Mouse (Mus musculus) urinary bladder, postnatal 4 days (tissue): ENCODE measurements around the gene Acot6.
"Not testable (repeated sequence)": the region's sequence is repeated elsewhere in the genome, so short reads cannot be mapped to it uniquely, and the experiment has no call there.

Source experiments
- DNase-seq, 2 experiments: peaks; one replicate each; pipeline ENCODE4 v3.0.0; 2021 to 2022; ENCODE audit warnings: low spot score in 2 of 2

Acot6 gene

DNA sequence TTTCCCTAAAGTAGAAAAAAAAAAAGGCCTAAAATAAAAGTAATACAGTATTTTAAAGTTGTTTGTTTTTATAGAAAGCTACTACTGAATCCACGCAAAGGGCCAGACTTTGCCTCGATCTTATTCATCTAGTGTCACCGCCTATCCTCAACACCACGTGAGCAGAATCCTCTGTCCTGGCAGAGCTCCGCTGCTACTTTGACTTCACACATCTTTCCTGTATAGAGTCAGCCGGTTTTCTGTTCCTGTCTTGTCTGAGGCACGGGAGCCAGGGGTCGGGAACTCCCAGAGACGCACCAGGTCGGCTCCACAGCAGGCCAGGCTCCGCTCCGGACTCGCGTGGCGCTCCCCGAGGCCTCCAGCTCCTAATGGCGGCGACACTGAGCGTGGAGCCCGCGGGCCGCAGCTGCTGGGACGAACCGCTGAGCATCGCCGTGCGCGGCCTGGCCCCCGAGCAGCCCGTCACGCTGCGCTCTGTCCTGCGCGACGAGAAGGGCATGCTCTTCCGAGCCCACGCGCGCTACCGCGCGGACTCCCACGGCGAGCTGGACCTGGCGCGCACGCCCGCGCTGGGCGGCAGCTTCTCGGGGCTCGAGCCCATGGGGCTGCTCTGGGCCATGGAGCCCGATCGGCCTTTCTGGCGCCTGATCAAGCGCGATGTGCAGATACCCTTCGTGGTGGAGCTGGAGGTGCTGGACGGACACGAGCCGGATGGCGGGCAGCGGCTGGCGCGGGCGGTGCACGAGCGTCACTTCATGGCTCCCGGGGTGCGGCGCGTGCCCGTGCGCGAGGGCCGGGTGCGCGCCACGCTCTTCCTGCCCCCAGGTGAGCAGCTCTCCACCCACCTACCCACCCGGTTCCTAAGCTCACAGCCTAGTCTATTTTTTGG is at the start of gene Acot6:
Acot6 (plus strand) TSS at position 51 of the 889 bp plus-strand sequence.
- DNase-seq: peak in 1 of 2 experiments; percentile 43

- DNase-seq: not testable (repeated sequence)
Observed at GRCm38 (mm10) chr12:84050744-84051143, 49.7 kb upstream of the Acot6 start.

DNA sequence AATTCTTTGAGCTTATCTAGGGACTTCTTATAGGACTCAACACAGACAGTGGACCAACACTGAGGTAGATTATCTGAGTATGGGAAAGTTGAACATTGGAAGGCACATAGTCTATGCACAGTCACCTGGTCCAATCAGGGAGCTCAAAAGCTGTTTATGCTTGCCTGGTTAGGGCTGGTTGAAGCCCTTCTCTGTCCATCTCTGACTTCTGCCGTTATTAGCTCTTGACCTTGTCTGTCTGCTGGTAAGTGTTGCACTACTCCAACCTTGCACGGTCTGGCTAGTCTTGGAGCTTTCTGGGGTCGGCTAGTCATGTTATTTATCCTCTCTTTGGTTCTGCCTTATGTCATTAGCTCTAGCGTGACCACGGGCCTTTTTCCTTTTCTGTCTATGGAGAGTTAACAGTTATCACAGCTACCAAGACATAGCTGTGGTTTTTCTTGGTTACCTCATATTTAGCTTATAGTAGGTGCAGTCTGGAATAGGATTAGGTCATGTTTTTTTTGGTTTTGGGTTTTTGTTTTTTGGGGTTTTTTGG is 48.4 kb upstream of the Acot6 start, which contains the start of gene Acot3:
Acot3 (plus strand) TSS at position 208 of the 538 bp plus-strand sequence.
- no peak for DNase-seq

- no peak for DNase-seq
Observed at GRCm38 (mm10) chr12:84052609-84053008, 47.8 kb upstream of the Acot6 start.

DNA sequence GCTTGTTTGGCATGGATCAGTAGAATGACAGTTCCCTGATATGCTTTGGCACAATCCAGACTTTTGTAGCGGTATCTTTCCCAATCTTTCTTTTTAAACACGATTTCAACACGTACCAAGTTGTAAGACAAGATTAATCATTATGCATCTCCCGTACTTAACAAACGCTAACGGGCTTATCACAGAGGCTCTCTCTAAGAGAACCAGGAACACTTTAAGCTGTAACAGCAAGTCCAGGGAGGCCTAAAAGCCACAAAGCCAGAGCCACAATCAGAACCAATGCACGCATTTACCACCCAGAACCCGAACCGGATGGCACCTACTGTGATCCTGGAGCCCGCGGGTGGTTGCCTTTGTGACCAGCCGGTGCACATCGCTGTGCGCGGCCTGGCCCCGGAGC is 47.3 kb upstream of the Acot6 start:
- no peak for DNase-seq

- DNase-seq: no peak
Observed at GRCm38 (mm10) chr12:84053679-84054391, 46.6 kb upstream of the Acot6 start.

DNA sequence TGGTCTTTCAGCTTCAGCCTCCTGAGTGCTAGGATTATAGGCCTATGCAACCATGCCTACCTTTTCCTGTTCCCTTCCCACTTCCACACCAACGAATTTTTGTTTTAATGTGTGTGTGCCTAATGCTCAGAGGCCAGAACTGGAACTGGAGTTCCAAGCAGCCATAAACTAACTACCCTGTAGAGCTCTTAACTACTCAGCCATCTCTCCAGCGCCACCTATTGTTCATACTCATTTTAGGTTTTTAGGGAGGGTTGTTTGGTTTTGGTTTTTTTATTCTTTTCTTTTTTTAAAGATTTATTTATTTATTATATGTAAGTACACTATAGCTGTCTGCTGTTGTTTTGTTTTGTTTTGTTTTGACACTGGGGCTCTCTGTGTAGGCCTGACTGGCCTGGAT is 39.5 kb upstream of the Acot6 start:
- DNase-seq: no peak

DNA sequence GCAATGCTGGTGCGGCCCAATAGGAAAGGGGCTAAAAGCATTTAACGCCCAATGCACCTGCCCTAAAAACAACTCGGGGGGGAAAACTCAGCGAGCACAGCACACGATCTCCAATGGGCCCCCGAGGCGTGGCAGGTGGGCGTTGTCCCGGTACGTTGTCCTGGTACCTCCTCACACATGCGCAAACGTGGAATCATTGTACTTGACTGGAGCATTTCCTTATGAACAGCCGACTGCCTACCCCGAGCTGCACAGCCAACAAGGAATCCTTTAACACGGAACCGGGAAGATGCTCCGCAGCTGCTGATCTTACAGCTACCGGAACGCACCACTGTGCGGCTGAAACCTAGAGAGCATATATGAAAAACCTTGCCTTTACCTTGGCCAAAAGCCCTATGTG is 38.1 kb upstream of the Acot6 start:
- DNase-seq: no peak

- DNase-seq: no peak
Observed at GRCm38 (mm10) chr12:84063228-84063627, 37.2 kb upstream of the Acot6 start.

- DNase-seq: no peak
Observed at GRCm38 (mm10) chr12:84063833-84064232, 36.6 kb upstream of the Acot6 start.

DNA sequence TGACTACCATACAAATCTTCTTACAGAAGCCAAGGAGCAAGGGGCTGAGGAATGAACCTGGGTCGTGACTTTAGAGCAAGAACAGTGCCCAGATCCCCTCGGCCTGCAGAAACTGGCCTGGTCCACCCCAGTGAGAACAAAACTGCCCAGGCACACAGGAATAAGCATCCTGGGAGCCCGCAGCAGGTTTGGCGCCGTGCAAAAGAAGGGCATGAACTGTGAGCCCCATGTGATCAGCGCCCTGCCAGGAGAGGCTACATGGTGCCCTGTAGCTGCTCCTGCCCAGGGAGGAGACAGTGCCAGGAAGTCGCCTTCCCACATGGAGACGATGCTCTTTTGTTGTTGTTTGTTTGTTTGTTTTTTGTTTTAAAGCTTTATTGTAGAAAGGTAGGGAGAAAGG is 35.8 kb upstream of the Acot6 start:
- no peak for DNase-seq

- no peak for DNase-seq
Observed at GRCm38 (mm10) chr12:84067752-84068151, 32.7 kb upstream of the Acot6 start.

DNA sequence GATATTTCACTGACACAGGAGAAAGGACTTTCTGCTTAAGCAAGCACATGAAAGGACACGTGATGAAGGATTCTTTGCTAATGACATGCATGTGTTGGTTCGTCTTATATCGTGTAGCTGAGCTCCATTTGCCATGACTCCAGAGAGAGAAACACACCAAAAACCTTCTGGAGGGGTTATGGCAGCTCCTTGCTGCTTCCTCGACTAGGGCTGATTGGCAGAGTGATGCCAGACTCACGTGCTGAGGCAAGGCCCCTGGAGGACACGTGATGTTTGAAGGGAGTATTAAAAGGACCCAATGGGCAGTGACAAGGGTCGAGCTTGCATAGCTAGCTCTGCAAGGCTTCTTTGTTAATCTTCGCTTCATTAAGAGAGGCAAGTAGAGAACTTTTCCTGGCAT is 32.2 kb upstream of the Acot6 start:
- no peak for DNase-seq

DNA sequence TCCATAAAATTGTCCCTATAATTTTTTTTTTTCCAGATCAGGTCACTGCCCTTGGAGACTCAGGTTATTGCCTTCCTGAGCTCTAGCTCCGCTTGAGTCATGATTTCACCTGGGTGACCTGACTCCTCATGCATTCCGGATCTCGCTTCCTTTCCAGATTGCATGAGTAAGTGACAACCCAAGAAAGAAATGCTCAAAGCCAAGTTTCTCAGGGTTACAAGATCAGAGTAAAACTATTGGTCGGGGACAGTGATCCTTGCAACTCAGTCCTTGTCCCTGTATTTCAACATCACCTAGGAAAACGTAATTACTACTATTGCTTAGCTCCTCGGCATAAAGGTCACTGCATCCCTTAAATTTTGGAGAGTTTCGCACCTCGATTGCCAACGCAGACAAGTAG is 31.5 kb upstream of the Acot6 start, which contains the start of gene Acot5:
Acot5 (plus strand) TSS at position 340 of the 400 bp plus-strand sequence.
- no peak for DNase-seq

GRCm38 (mm10) chr12:84069582-84069981 is 30.9 kb upstream of the Acot6 start:
- DNase-seq: peak in 1 of 2 experiments; percentile 24

- DNase-seq: no peak
Observed at GRCm38 (mm10) chr12:84071696-84072095, 28.8 kb upstream of the Acot6 start.

DNA sequence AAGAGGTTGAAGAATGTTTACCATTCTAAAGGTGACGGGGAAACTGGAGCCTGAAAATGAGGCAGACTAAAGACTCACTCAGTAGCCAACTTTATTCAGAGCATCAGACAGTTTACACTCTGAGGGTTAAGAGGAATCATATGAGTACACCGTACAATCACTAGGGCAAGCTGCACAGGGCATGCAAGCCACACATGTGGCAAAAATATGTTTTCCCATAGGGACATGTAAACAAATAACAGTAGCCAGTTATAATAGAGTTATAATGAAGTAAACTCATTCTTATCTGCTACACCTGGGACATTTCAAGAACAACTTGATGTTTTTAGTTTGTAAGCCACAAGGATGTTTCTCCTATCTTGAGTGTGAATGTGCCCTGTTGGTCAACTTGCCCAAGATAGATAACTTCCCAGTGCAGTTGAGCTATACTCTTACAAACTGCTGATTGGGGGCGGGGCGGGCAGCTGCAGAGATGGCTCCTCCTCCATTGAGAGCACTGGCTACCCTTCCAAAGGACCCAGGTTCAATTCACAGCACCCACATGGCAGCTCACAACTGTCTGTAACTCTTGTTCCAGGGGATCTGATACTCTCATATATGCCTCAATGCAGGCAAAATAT is 23.0 kb upstream of the Acot6 start:
- DNase-seq: no peak

GRCm38 (mm10) chr12:84083842-84084241 is 16.6 kb upstream of the Acot6 start:
- no peak for DNase-seq

DNA sequence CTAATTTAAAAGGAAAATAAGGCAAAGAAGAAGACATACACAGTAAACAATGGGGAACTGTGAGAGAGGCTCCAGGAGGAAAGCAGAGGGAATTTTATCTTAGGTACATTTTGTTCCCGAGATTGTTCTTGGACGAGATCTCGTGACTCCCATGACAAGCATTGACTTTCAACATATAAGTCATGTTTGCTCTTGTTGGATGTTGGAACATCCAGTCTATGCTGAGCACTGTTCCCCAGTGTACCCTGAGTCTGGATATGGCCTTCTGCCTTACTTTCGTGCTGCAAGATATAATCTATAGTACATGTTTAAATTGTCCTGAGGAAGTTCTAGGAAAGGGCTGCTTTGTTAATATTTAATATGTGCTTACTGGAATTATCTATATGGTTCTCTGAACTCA is 15.9 kb upstream of the Acot6 start:
- DNase-seq: no peak

GRCm38 (mm10) chr12:84094666-84095065 is 5.8 kb upstream of the Acot6 start:
- not testable (repeated sequence) for DNase-seq

DNA sequence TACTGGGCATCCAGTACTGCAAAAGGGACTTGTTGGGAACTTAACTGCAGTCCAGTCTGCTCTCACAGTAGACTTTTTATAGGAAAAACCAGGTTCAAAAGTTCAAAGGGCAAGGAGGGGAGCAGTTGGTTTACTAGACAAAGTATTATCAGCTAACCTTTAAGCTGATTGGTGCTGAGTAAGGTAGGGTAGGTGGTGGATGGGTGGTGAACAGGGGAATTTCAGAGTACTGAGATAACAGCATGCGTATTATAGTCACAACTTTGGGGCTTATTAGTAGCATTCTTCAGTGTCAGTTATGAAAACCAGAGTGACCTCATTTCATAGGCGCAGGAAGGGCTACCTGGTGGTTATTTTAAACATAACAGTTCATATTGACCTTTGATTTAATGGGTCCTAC is 849 bp upstream of the Acot6 start:
- no peak for DNase-seq

DNA sequence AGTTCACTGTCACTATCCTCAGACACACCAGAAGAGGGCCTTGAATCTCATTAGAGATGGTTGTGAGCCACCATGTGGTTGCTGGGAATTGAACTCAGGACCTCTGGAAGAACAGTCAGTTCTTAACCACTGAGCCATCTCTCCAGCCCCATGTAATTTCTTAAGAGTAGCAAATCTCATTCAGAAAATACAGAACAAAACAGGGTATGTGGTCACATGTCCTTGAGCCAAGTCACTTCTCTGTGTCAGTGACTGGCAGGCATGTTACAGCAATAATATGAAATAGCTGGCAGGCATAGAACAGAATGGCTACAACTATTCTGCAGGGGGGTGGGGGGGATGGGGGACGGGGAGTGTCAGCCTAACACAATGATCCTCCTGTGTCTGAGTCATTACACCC is 383 bp upstream of the Acot6 start:
- DNase-seq: no peak
